In the genomic region with DNA sequence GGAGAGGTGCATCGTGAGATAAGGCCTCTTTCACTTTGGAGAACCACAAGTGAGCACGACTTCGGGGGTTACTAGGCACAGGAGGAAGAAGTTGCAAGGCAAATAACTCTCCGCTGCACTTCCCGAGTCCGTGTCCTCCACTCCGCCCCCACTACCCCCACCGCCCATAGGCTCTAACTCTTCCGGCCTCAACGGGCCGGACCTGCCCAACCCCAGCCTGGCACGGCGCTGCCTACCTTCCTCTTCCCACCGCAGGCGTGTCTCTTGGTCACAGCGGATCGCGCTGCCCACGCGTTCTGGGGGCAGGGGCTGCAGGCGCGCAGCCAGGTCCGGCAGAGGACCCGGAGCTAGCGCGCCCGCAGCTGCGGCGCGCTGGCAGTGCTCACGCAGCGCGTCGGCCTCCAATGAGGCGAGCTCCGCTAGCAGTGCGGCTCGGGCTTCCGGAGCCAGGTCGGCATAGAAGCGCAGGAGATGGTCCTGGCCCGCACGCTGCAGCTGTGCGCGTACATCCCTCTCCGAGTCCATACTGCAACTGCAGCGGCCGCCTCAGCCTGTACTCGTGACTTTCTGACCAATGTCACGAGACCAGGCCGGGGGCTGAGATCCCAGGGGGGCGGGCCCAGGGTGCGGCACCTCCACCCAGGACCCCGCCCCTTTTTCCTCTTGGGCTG, we compare ENCODE assay signal across 7 mouse cellular contexts. TPM values are rescaled to one million over a fixed set of nuclear protein-coding genes. Genes with fewer than 3 reads are reported as not detected.
DNase-seq lines count a peak whose midpoint lies in the region; ATAC-seq and TF ChIP-seq lines count a peak whose summit lies in the region.

A gene (minus strand): TSS at position 592 of the 671 bp plus-strand sequence.

- H3K4me3 ChIP-seq in embryonic facial prominence, embryonic 11.5 days (ENCODE audit: low read depth, low read length): peak within 1 kb of the TSS; percentile 54
- H3K4me3 ChIP-seq in midbrain, postnatal 0 days (ENCODE audit: low read depth, low read length): peak within 1 kb of the TSS; percentile 54
- peak within 1 kb of the TSS; percentile 83 for H3K4me3 ChIP-seq in spleen, adult 2 months (ENCODE audit: extremely low read depth, insufficient read depth, insufficient read length)

- peak; percentile 47; the same call in 1 of the 2 replicates for TF ChIP-seq POLR2A in spleen, adult 2 months (IDR thresholded peaks at IDR 0.05; ENCODE audit: low read depth, low read length)

- TF ChIP-seq CTCF in midbrain, postnatal 0 days (IDR thresholded peaks at IDR 0.05): no peak
- TF ChIP-seq CTCF in spleen, adult 2 months (IDR thresholded peaks at IDR 0.05; ENCODE audit: extremely low read depth, insufficient read depth, insufficient read length, insufficient replicate concordance): no peak

- ATAC-seq in embryonic facial prominence, embryonic 11.5 days (replicated peaks; ENCODE audit: insufficient number of reproducible peaks, low FRiP score, low TSS enrichment, low read depth): peak; percentile 74
- ATAC-seq in midbrain, postnatal 0 days (ENCODE audit: low FRiP score): peak; percentile 67

- no peaks in the 10 kb centered on the region for H3K9me3 ChIP-seq in embryonic facial prominence, embryonic 11.5 days (replicated peaks; ENCODE audit: control insufficient read depth, low read length)
- no peaks in the 10 kb centered on the region for H3K9me3 ChIP-seq in midbrain, postnatal 0 days (ENCODE audit: low read length)

- no peaks in the 10 kb centered on the region for H3K36me3 ChIP-seq in embryonic facial prominence, embryonic 11.5 days (replicated peaks; ENCODE audit: control insufficient read depth, insufficient read depth, low read depth, low read length)
- H3K36me3 ChIP-seq in midbrain, postnatal 0 days (ENCODE audit: insufficient read depth, low read length): no peaks in the 10 kb centered on the region
- peaks cover 10% of the 10 kb centered on the region for H3K36me3 ChIP-seq in spleen, adult 2 months (ENCODE audit: control insufficient read depth, insufficient read depth, low read length)

- peaks cover 3% of the 10 kb centered on the region; the same call in 1 of the 2 replicates for H3K4me1 ChIP-seq in embryonic facial prominence, embryonic 11.5 days (ENCODE audit: control insufficient read depth, insufficient read depth, low read length)
- H3K4me1 ChIP-seq in midbrain, postnatal 0 days (ENCODE audit: insufficient read depth, low read length): no peaks in the 10 kb centered on the region
- H3K4me1 ChIP-seq in spleen, adult 2 months (ENCODE audit: control insufficient read depth, insufficient read depth, insufficient read length): peaks cover 5% of the 10 kb centered on the region

- H3K27me3 ChIP-seq in embryonic facial prominence, embryonic 11.5 days (ENCODE audit: control insufficient read depth, insufficient read depth, low read length): peaks cover 13% of the 10 kb centered on the region
- peaks cover 20% of the 10 kb centered on the region for H3K27me3 ChIP-seq in midbrain, postnatal 0 days (ENCODE audit: insufficient read depth, low read length)
- H3K27me3 ChIP-seq in spleen, adult 2 months (ENCODE audit: control insufficient read depth, insufficient read depth, low read length): no peaks in the 10 kb centered on the region

- no peak within 1 kb of the TSS for H3K27ac ChIP-seq in embryonic facial prominence, embryonic 11.5 days (replicated peaks; ENCODE audit: low read depth, low read length)
- H3K27ac ChIP-seq in midbrain, postnatal 0 days (ENCODE audit: low read depth, low read length): no peak within 1 kb of the TSS
- H3K27ac ChIP-seq in spleen, adult 2 months (ENCODE audit: insufficient read depth, low read length): peak within 1 kb of the TSS; percentile 87

- H3K4me2 ChIP-seq in embryonic facial prominence, embryonic 11.5 days (ENCODE audit: low read depth, low read length): peak within 1 kb of the TSS; percentile 97
- peak within 1 kb of the TSS; percentile 96 for H3K4me2 ChIP-seq in midbrain, postnatal 0 days (ENCODE audit: low read depth, low read length, poor library complexity, severe bottlenecking)

- H3K9ac ChIP-seq in embryonic facial prominence, embryonic 11.5 days (replicated peaks; ENCODE audit: low read length): peak within 1 kb of the TSS; percentile 66
- H3K9ac ChIP-seq in midbrain, postnatal 0 days (replicated peaks; ENCODE audit: low read length, poor library complexity, severe bottlenecking): peak within 1 kb of the TSS; percentile 62

- DNase-seq in adrenal gland, adult 8-10 months: peak; percentile 74
- DNase-seq in embryonic facial prominence, embryonic 11.5 days (ENCODE audit: low spot score): peak; percentile 76
- DNase-seq in heart, adult 9 months (ENCODE audit: low spot score in 2 of 2): peak; percentile 83
- peak; percentile 86 for DNase-seq in kidney, adult 9 months
- peak; percentile 82 for DNase-seq in liver
- peak; percentile 59 for DNase-seq in midbrain, postnatal 0 days (ENCODE audit: low spot score)
- DNase-seq in spleen, adult 2 months (ENCODE audit: low read depth in 1 of 2, low spot score in 2 of 2): peak; percentile 37 to 71

- under 1% methylated on average over 54 of the region's 54 CpGs for WGBS in embryonic facial prominence, embryonic 11.5 days
- under 1% methylated on average over 54 of the region's 54 CpGs for WGBS in midbrain, postnatal 0 days
- WGBS in spleen, adult 2 months: under 1% methylated on average over 53 of the region's 54 CpGs

RNA-seq across cellular contexts. Expression of the gene that starts here (rescaled TPM):
- total RNA-seq in adrenal gland, adult 8-10 months (2022): 10 to 100 TPM; 29.5 to 48.3 (median 31.5) TPM
- polyA plus RNA-seq in embryonic facial prominence, embryonic 11.5 days (2014; fragmentation: Nextera tagmentation; extraction: Ambion mirVana): 5.2 and 8.9 TPM in 2 replicates
- total RNA-seq in midbrain, postnatal 0 days (2014; rRNA removed): 7.9 and 9.9 TPM in 2 replicates
- polyA plus RNA-seq in midbrain, postnatal 0 days (2015; fragmentation: Nextera tagmentation; extraction: Ambion mirVana): 11.7 and 14.1 TPM in 2 replicates
- 28.4 and 55.4 TPM in 2 replicates for polyA plus RNA-seq in spleen, adult 2 months (2012; rRNA removed)
